Mouse (Mus musculus): ENCODE measurements around the gene Tecpr2. TPM values are rescaled to one million over a fixed set of nuclear protein-coding genes. Genes with fewer than 3 reads are reported as not detected.
"Not testable (repeated sequence)": the region's sequence is repeated elsewhere in the genome, so short reads cannot be mapped to it uniquely, and the experiment has no call there.

Gene Tecpr2
- polyA plus RNA-seq, 1 experiment from 2014 or later: 1.6 TPM

- Histone ChIP-seq H3K27ac (replicated peaks) (peak within 1 kb of the TSS; percentile 78), H3K4me1 (replicated peaks) (peaks cover 47% of the 10 kb centered on the region), H3K36me3 (replicated peaks) (peaks cover 4% of the 10 kb centered on the region; the same call in 1 of the 2 replicates), H3K9ac (peak within 1 kb of the TSS; percentile 80), H3K4me2 (peak within 1 kb of the TSS; percentile 91), H3K27me3 (peaks cover 7% of the 10 kb centered on the region), H3K9me3 (replicated peaks) (no peaks in the 10 kb centered on the region), H3K4me3 (replicated peaks) (peak within 1 kb of the TSS; percentile 81)
- WGBS (ENCODE audit: insufficient replicate concordance): under 1% methylated on average over 82 of the region's 89 CpGs
- peak; percentile 64 for ATAC-seq (ENCODE audit: insufficient read depth)
Observed at GRCm38 (mm10) chr12:110850010-110850928, 38.8 kb upstream of the Tecpr2 start, which contains the start of gene Zfp839. Gene Zfp839, plus strand, starts transcription at chr12:110850253.

DNA sequence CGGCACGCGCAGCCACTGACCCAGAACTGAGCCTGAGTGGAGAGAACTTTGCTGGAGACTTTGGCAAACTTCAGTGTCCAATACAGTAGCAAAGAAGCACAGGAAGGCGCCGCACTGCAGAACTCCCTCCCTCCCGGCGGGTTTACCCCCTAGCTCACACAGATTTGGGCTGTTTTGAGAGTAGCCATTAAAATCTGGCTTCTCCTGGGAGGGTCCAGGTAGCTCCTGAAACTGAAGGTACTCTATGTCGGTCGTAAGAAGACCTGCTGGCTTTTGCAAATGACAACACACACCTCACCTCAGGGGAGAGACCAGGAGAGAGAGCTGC is 38.2 kb upstream of the Tecpr2 start:
- Histone ChIP-seq H3K9me3 (replicated peaks) (no peaks in the 10 kb centered on the region), H3K4me1 (replicated peaks) (peaks cover 47% of the 10 kb centered on the region), H3K27ac (replicated peaks) (peak overlapping the region; percentile 78), H3K36me3 (replicated peaks) (peaks cover 10% of the 10 kb centered on the region), H3K9ac (peak overlapping the region; percentile 80), H3K4me3 (replicated peaks) (peak overlapping the region; percentile 81), H3K27me3 (peaks cover 7% of the 10 kb centered on the region), H3K4me2 (peak overlapping the region; percentile 91)
- 0 out of 2 replicates have a peak, but pooled peaks have one; percentile 2 for ATAC-seq (ENCODE audit: insufficient read depth)
- WGBS (ENCODE audit: insufficient replicate concordance): 8% methylated on average over 9 of the region's 9 CpGs

DNA sequence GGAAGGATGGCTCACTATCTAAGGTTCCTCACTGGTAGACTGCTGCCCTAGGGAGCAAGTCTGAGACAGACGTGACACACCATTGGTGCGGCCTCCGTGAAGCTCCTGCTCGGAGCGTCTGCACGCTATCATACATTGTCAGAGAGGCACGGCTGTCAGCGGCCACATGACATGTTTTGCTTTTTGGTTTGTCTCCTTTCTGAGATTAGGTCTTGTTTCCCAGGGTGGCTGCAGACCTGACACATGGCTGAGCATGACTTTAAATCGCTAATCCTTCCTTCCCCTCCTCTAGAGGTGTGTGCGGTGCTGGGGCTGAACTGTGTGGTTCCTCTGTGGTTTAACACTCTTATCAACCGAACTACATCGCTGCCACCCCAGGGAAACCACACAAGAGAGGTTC is 37.6 kb upstream of the Tecpr2 start:
- Histone ChIP-seq H3K27me3 (peaks cover 7% of the 10 kb centered on the region), H3K4me3 (replicated peaks) (peak overlapping the region; percentile 81), H3K4me1 (replicated peaks) (peaks cover 47% of the 10 kb centered on the region), H3K36me3 (replicated peaks) (peaks cover 14% of the 10 kb centered on the region), H3K27ac (replicated peaks) (peak overlapping the region; percentile 78), H3K4me2 (peak overlapping the region; percentile 91), H3K9ac (peak overlapping the region; percentile 80; the same call in 1 of the 2 replicates), H3K9me3 (replicated peaks) (no peaks in the 10 kb centered on the region)
- 14% methylated on average over 12 of the region's 12 CpGs for WGBS (ENCODE audit: insufficient replicate concordance)
- ATAC-seq (ENCODE audit: insufficient read depth): peak; percentile 64

- Histone ChIP-seq H3K27ac (replicated peaks) (no peak overlapping the region), H3K27me3 (peaks cover 7% of the 10 kb centered on the region), H3K4me1 (replicated peaks) (peaks cover 50% of the 10 kb centered on the region), H3K9me3 (replicated peaks) (no peaks in the 10 kb centered on the region), H3K4me2 (peak overlapping the region; percentile 91), H3K36me3 (replicated peaks) (peaks cover 14% of the 10 kb centered on the region), H3K4me3 (replicated peaks) (no peak overlapping the region), H3K9ac (no peak overlapping the region)
- ATAC-seq (ENCODE audit: insufficient read depth): no peak
- WGBS (ENCODE audit: insufficient replicate concordance): 22% methylated on average over 1 of the region's 1 CpGs
Observed at GRCm38 (mm10) chr12:110851923-110852322, 37.1 kb upstream of the Tecpr2 start.

- Histone ChIP-seq H3K9me3 (replicated peaks) (no peaks in the 10 kb centered on the region), H3K4me1 (replicated peaks) (peaks cover 52% of the 10 kb centered on the region), H3K4me3 (replicated peaks) (no peak overlapping the region), H3K27ac (replicated peaks) (no peak overlapping the region), H3K27me3 (no peaks in the 10 kb centered on the region), H3K9ac (no peak overlapping the region), H3K4me2 (no peak overlapping the region; the same call in 1 of the 2 replicates), H3K36me3 (replicated peaks) (peaks cover 14% of the 10 kb centered on the region)
- no peak for ATAC-seq (ENCODE audit: insufficient read depth)
- WGBS (ENCODE audit: insufficient replicate concordance): 67% methylated on average over 32 of the region's 32 CpGs
Observed at GRCm38 (mm10) chr12:110854786-110855737, 34.0 kb upstream of the Tecpr2 start.

DNA sequence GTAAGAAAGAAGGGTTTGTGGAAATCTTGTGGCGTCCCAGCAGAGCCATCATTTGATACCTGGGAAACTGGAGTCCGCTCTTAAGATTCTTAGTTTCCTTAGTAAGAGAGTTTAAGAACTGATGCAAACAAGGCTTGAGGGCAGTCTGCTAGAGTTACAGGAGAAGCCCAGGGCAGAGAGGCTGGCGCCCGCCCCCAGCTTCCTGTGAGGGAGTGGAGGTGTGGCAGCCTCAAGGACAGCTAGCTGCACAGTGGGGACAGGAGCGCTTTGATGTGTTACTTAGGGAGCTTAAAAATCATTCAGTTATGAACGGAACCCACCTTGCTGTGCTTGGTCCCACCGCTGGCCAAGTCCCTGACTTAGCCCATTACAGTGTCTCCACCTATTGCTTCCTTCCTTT is 31.9 kb upstream of the Tecpr2 start:
- no peak overlapping the region for H3K4me3 ChIP-seq (replicated peaks)
- no peak overlapping the region for H3K9ac ChIP-seq
- peaks cover 14% of the 10 kb centered on the region for H3K36me3 ChIP-seq (replicated peaks)
- no peak overlapping the region for H3K27ac ChIP-seq (replicated peaks)
- no peaks in the 10 kb centered on the region for H3K27me3 ChIP-seq
- ATAC-seq (ENCODE audit: insufficient read depth): no peak
- 50% methylated on average over 7 of the region's 7 CpGs for WGBS (ENCODE audit: insufficient replicate concordance)
- no peak overlapping the region for H3K4me2 ChIP-seq
- peaks cover 30% of the 10 kb centered on the region for H3K4me1 ChIP-seq (replicated peaks)
- H3K9me3 ChIP-seq (replicated peaks): no peaks in the 10 kb centered on the region

GRCm38 (mm10) chr12:110858681-110859080 is 30.4 kb upstream of the Tecpr2 start:
- not testable (repeated sequence) for H3K4me3 ChIP-seq (replicated peaks)
- H3K4me1 ChIP-seq (replicated peaks): peaks cover 25% of the 10 kb centered on the region
- WGBS (ENCODE audit: insufficient replicate concordance): 89% methylated on average over 15 of the region's 15 CpGs

DNA sequence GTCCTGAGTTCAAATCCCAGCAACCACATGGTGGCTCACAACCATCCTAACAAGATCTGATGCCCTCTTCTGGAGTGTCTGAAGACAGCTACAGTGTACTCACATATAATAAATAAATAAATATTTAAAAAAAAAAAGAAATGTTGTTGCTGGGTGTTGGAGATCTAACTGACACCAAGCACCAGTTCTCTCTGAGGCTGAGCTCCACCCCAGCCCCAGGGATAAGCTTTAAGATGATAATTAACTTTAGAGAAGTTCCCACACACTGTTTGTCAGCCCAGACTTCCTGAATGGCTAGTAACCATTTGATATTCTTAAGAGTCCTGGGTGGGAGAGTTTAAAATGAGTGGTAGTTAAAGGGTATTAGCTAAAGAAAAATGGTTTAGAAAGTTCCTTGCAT is 28.8 kb upstream of the Tecpr2 start:
- peaks cover 22% of the 10 kb centered on the region for H3K4me1 ChIP-seq (replicated peaks)
- ATAC-seq (ENCODE audit: insufficient read depth): no peak

More at GRCm38 (mm10) chr12:110858681-110859080, 30.4 kb upstream of the Tecpr2 start:
- not testable (repeated sequence) for H3K27ac ChIP-seq (replicated peaks); H3K27me3 ChIP-seq; H3K9me3 ChIP-seq (replicated peaks); ATAC-seq (ENCODE audit: insufficient read depth); H3K9ac ChIP-seq; H3K4me2 ChIP-seq
- peaks cover 14% of the 10 kb centered on the region for H3K36me3 ChIP-seq (replicated peaks)

GRCm38 (mm10) chr12:110861256-110861655 is 27.8 kb upstream of the Tecpr2 start:
- no peak overlapping the region for H3K4me3 ChIP-seq (replicated peaks)
- no peak overlapping the region for H3K9ac ChIP-seq
- H3K4me1 ChIP-seq (replicated peaks): peaks cover 20% of the 10 kb centered on the region
- H3K9me3 ChIP-seq (replicated peaks): no peaks in the 10 kb centered on the region
- no peak overlapping the region for H3K27ac ChIP-seq (replicated peaks)
- H3K4me2 ChIP-seq: no peak overlapping the region
- no peak for ATAC-seq (ENCODE audit: insufficient read depth)
- WGBS (ENCODE audit: insufficient replicate concordance): 74% methylated on average over 7 of the region's 7 CpGs
- no peaks in the 10 kb centered on the region for H3K27me3 ChIP-seq
- 0 out of 2 replicates have a peak, but pooled peaks cover under 1% of the 10 kb centered on the region for H3K36me3 ChIP-seq (replicated peaks)

More for the DNA sequence above, 28.8 kb upstream of the Tecpr2 start:
- Histone ChIP-seq H3K9ac (no peak overlapping the region), H3K27me3 (no peaks in the 10 kb centered on the region), H3K4me3 (replicated peaks) (no peak overlapping the region), H3K27ac (replicated peaks) (no peak overlapping the region), H3K9me3 (replicated peaks) (no peaks in the 10 kb centered on the region), H3K36me3 (replicated peaks) (peaks cover 10% of the 10 kb centered on the region), H3K4me2 (no peak overlapping the region)

- ATAC-seq (ENCODE audit: insufficient read depth): no peak
- no peak overlapping the region for H3K27ac ChIP-seq (replicated peaks)
- WGBS (ENCODE audit: insufficient replicate concordance): 75% methylated on average over 6 of the region's 6 CpGs
Observed at GRCm38 (mm10) chr12:110864008-110864407, 25.1 kb upstream of the Tecpr2 start.

DNA sequence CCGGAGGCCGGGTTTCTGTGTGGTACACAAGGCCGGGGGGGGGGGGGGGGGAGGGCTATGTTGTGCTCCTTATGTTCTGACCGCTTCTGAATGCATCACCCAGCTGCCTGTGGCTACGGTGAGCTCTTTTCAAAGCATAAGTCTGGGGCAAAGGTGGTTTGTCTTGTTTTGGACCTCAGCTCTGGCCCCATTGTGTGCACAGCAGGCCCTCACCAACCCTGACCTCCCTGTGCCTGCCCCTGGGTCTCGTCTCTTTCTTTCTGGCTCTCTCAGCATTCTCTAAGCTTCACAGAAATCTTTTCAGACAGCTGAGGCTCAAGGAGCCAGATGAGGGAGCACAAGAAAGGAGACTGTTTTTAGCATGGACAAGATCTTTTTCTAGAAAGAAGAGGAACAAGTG is 23.5 kb upstream of the Tecpr2 start:
- ATAC-seq (ENCODE audit: insufficient read depth): peak; percentile 22; the same call in 1 of the 2 replicates
- H3K4me3 ChIP-seq (replicated peaks): no peak overlapping the region
- no peak overlapping the region for H3K4me2 ChIP-seq
- H3K27me3 ChIP-seq: no peaks in the 10 kb centered on the region
- peak overlapping the region; percentile 61 for H3K27ac ChIP-seq (replicated peaks)
- peaks cover 23% of the 10 kb centered on the region for H3K36me3 ChIP-seq (replicated peaks)
- H3K4me1 ChIP-seq (replicated peaks): peaks cover 34% of the 10 kb centered on the region
- no peaks in the 10 kb centered on the region for H3K9me3 ChIP-seq (replicated peaks)
- WGBS (ENCODE audit: insufficient replicate concordance): 62% methylated on average over 5 of the region's 6 CpGs
- no peak overlapping the region for H3K9ac ChIP-seq

More at GRCm38 (mm10) chr12:110864008-110864407, 25.1 kb upstream of the Tecpr2 start:
- Histone ChIP-seq H3K27me3 (no peaks in the 10 kb centered on the region), H3K4me2 (no peak overlapping the region), H3K36me3 (replicated peaks) (peaks cover 15% of the 10 kb centered on the region), H3K4me3 (replicated peaks) (no peak overlapping the region), H3K9me3 (replicated peaks) (no peaks in the 10 kb centered on the region), H3K4me1 (replicated peaks) (peaks cover 20% of the 10 kb centered on the region), H3K9ac (no peak overlapping the region)

Data from liver, embryonic 15.5 days (tissue).